Mouse (Mus musculus): ENCODE measurements around the gene Olfr54.
"Not testable (repeated sequence)": the region's sequence is repeated elsewhere in the genome, so short reads cannot be mapped to it uniquely, and the experiment has no call there.

GRCm38 (mm10) chr11:51026811-51027210, 12.8 kb downstream of the Olfr54 start:
- TF ChIP-seq TAL1, GATA1 (IDR thresholded peaks at IDR 0.05; ENCODE audit: low read length): not testable (repeated sequence)

Measured in erythroblast, embryonic 14.5 days (primary cell).